ENCODE assay signal across 19 mouse cellular contexts in genomic region chr1:52269596-52269995, GRCm38 (mm10). TPM values are rescaled to one million over a fixed set of nuclear protein-coding genes. Genes with fewer than 3 reads are reported as not detected.
DNase-seq lines count a peak whose midpoint lies in the region; ATAC-seq and TF ChIP-seq lines count a peak whose summit lies in the region.
"Had no signal": no experiment of that assay in that cellular context is flagged by ENCODE, and none has a peak within 500 bp of the region (broad histone marks: within the 10 kb centered on the region; RNA-seq: fewer than 3 reads in every experiment).

No protein-coding gene starts in this region.

- no peak overlapping the region for H3K4me2 ChIP-seq in forebrain, embryonic 16.5 days (ENCODE audit: low read length)
- no peak overlapping the region for H3K4me2 ChIP-seq in forebrain, postnatal 0 days (ENCODE audit: low read depth)
- H3K4me2 ChIP-seq: heart, embryonic 12.5 days; intestine, embryonic 15.5 days; limb, embryonic 12.5 days; liver, embryonic 11.5 days; midbrain, embryonic 12.5 days; neural tube, embryonic 15.5 days had no signal

- no peaks in the 10 kb centered on the region for H3K9me3 ChIP-seq in forebrain, embryonic 16.5 days (ENCODE audit: control insufficient read depth, low read length)
- H3K9me3 ChIP-seq in forebrain, postnatal 0 days (ENCODE audit: low read length) = no peaks in the 10 kb centered on the region
- H3K9me3 ChIP-seq: heart, embryonic 12.5 days; hindbrain, embryonic 10.5 days; intestine, embryonic 15.5 days; limb, embryonic 12.5 days; midbrain, embryonic 12.5 days; neural tube, embryonic 15.5 days had no signal

- TF ChIP-seq CTCF in forebrain, postnatal 0 days (IDR thresholded peaks at IDR 0.05; ENCODE audit: low read depth) = no peak

- WGBS in forebrain, embryonic 16.5 days = 72% methylated on average over 4 of the region's 4 CpGs
- 78% methylated on average over 4 of the region's 4 CpGs for WGBS in forebrain, postnatal 0 days

- no peaks in the 10 kb centered on the region for H3K27me3 ChIP-seq in forebrain, embryonic 16.5 days (replicated peaks; ENCODE audit: control insufficient read depth, insufficient read depth, low read length)
- H3K27me3 ChIP-seq in forebrain, postnatal 0 days (ENCODE audit: insufficient read depth, low read length) = no peaks in the 10 kb centered on the region
- H3K27me3 ChIP-seq: heart, embryonic 12.5 days; intestine, embryonic 15.5 days; limb, embryonic 12.5 days; midbrain, embryonic 12.5 days; neural tube, embryonic 15.5 days had no signal

- H3K36me3 ChIP-seq in forebrain, embryonic 16.5 days (ENCODE audit: control insufficient read depth, insufficient read depth) = no peaks in the 10 kb centered on the region
- no peaks in the 10 kb centered on the region for H3K36me3 ChIP-seq in forebrain, postnatal 0 days (ENCODE audit: insufficient read depth)
- H3K36me3 ChIP-seq: heart, embryonic 12.5 days; hindbrain, embryonic 10.5 days; intestine, embryonic 15.5 days; limb, embryonic 12.5 days; midbrain, embryonic 12.5 days; neural tube, embryonic 15.5 days had no signal

- no peak overlapping the region for H3K4me3 ChIP-seq in forebrain, embryonic 16.5 days (replicated peaks; ENCODE audit: low read length)
- H3K4me3 ChIP-seq in forebrain, postnatal 0 days (ENCODE audit: low read depth, low read length) = no peak overlapping the region
- H3K4me3 ChIP-seq: gastrocnemius, adult 2 months; heart, embryonic 12.5 days; hindbrain, embryonic 10.5 days; intestine, embryonic 15.5 days; limb, embryonic 12.5 days; midbrain, embryonic 12.5 days; neural tube, embryonic 15.5 days had no signal

- no peak overlapping the region for H3K9ac ChIP-seq in forebrain, embryonic 16.5 days (replicated peaks; ENCODE audit: low read depth, low read length)
- no peak overlapping the region for H3K9ac ChIP-seq in forebrain, postnatal 0 days
- H3K9ac ChIP-seq: heart, embryonic 12.5 days; intestine, embryonic 15.5 days; limb, embryonic 12.5 days; liver, postnatal 0 days; midbrain, embryonic 12.5 days; neural tube, embryonic 15.5 days had no signal

- H3K27ac ChIP-seq in forebrain, embryonic 16.5 days (ENCODE audit: low read length) = no peak overlapping the region
- no peak overlapping the region for H3K27ac ChIP-seq in forebrain, postnatal 0 days (ENCODE audit: low read depth, low read length)
- H3K27ac ChIP-seq: gastrocnemius, adult 2 months; hindbrain, embryonic 10.5 days; intestine, embryonic 15.5 days; limb, embryonic 12.5 days; midbrain, embryonic 12.5 days; neural tube, embryonic 15.5 days had no signal

- 0 out of 2 replicates have a peak, but pooled peaks have one; percentile 20 for ATAC-seq in forebrain, embryonic 16.5 days
- ATAC-seq in forebrain, postnatal 0 days = no peak
- ATAC-seq: hindbrain, embryonic 16.5 days; intestine, embryonic 15.5 days; liver, postnatal 0 days had no signal

- H3K4me1 ChIP-seq in forebrain, embryonic 16.5 days (replicated peaks; ENCODE audit: control insufficient read depth, insufficient read depth, low read length) = no peaks in the 10 kb centered on the region
- H3K4me1 ChIP-seq in forebrain, postnatal 0 days (ENCODE audit: insufficient read depth) = 0 out of 2 replicates have a peak, but pooled peaks cover 4% of the 10 kb centered on the region
- H3K4me1 ChIP-seq: hindbrain, embryonic 10.5 days; intestine, embryonic 15.5 days; midbrain, embryonic 12.5 days; neural tube, embryonic 15.5 days had no signal

- DNase-seq in forebrain, postnatal 0 days = no peak
- DNase-seq in right cerebral cortex, adult 18-20 months = peak; percentile 20
- no peak for DNase-seq in right cerebral cortex, postnatal 36 days (ENCODE audit: low spot score in 2 of 2)
- peak; percentile 44 to 53 for DNase-seq in cerebellum, postnatal 14 days
- DNase-seq in urinary bladder, adult 2 months (ENCODE audit: low spot score) = no peak
- no peak for DNase-seq in urinary bladder, postnatal 4 days (ENCODE audit: low spot score in 2 of 2)
- DNase-seq: B cell, adult 2 months; gastrocnemius, adult 2 months; heart, postnatal 10 days; liver, postnatal 0 days had no signal

RNA-seq across cellular contexts. Expression of gene Gls, which starts 36.6 kb away (rescaled TPM):
- polyA plus RNA-seq in forebrain, embryonic 16.5 days (2015; fragmentation: Nextera tagmentation; extraction: Ambion mirVana) = 34.8 and 36.0 TPM in 2 replicates
- 238 and 254 TPM in 2 replicates for total RNA-seq in forebrain, postnatal 0 days (2014; rRNA removed)
- polyA plus RNA-seq in forebrain, postnatal 0 days (2015; fragmentation: Nextera tagmentation; extraction: Ambion mirVana) = 17.2 and 27.9 TPM in 2 replicates
- 86.2 and 114 TPM in 2 replicates for polyA plus RNA-seq in urinary bladder, adult 2 months (2012; rRNA removed)

Comparison
In these comparisons a context has a peak if more than half of its experiments do, and no peak if none do; other contexts are left out.
1. DNase-seq: peak in right cerebral cortex, adult 18-20 months (single experiment) and cerebellum, postnatal 14 days (2 of 2); none in forebrain, postnatal 0 days (single experiment), right cerebral cortex, postnatal 36 days (0 of 2), urinary bladder, adult 2 months (single experiment) and urinary bladder, postnatal 4 days (0 of 2).